Mouse (Mus musculus) neural tube, embryonic 15.5 days (tissue): Measurements from ENCODE around the gene Iqgap1. TPM values are rescaled to one million over a fixed set of nuclear protein-coding genes. Genes with fewer than 3 reads are reported as not detected.

ENCODE experiments used
- ATAC-seq: fragments of 200-750 bp; cut with Nextera tagmentation; 2 replicates; pipeline ENCODE4 v1.8.0; 2017; ENCODE audit warnings: mild to moderate bottlenecking, moderate TSS enrichment, moderate library complexity; ENCODE audit not compliant: low FRiP score
- H3K27ac ChIP-seq: fragments of 300-500 bp; sonication (generic); replicated peaks from 2 replicates; pipeline ENCODE4 v1.5.1; 2015; ENCODE audit warnings: mild to moderate bottlenecking, inconsistent platforms
- H3K27me3 ChIP-seq: fragments of 300-500 bp; sonication (generic); replicated peaks from 2 replicates; pipeline ENCODE4 v1.6.1; 2015; ENCODE audit warnings: inconsistent platforms
- H3K36me3 ChIP-seq: fragments of 300-500 bp; sonication (generic); 2 replicates; pipeline ENCODE4 v1.6.1; 2015; ENCODE audit warnings: inconsistent platforms
- H3K4me1 ChIP-seq: fragments of 300-500 bp; sonication (generic); 2 replicates; pipeline ENCODE4 v1.6.1; 2015; ENCODE audit warnings: inconsistent platforms
- H3K4me2 ChIP-seq: fragments of 300-500 bp; sonication (generic); 2 replicates; pipeline ENCODE4 v1.6.1; 2015; ENCODE audit warnings: inconsistent platforms, mild to moderate bottlenecking, moderate library complexity
- H3K4me3 ChIP-seq: fragments of 300-500 bp; sonication (generic); replicated peaks from 2 replicates; pipeline ENCODE4 v1.5.1; 2015; ENCODE audit warnings: mild to moderate bottlenecking, inconsistent platforms
- H3K9ac ChIP-seq: fragments of 300-500 bp; sonication (generic); replicated peaks from 2 replicates; pipeline ENCODE4 v1.6.1; 2015; ENCODE audit warnings: mild to moderate bottlenecking, inconsistent platforms
- H3K9me3 ChIP-seq: fragments of 300-500 bp; sonication (generic); replicated peaks from 2 replicates; pipeline ENCODE4 v1.6.1; 2016; ENCODE audit warnings: inconsistent platforms
- WGBS: fragments of 180-500 bp; shearing (Covaris S2); methylation state at CpG from one replicate; pipeline ENCODE4 v1.1.7; 2015; ENCODE audit warnings: mixed read lengths; 5-methylcytosine and 5-hydroxymethylcytosine counted together
- polyA plus RNA-seq: library from polyadenylated mRNA; unstranded; fragments of >200 nt; fragmentation: Nextera tagmentation; extraction: Ambion mirVana; gene quantifications from 2 replicates; pipeline ENCODE4 v1.2.1, GENCODE M21; 2015

Iqgap1 gene
- polyA plus RNA-seq, 1 experiment from 2014 or later = 18.1 TPM

DNA sequence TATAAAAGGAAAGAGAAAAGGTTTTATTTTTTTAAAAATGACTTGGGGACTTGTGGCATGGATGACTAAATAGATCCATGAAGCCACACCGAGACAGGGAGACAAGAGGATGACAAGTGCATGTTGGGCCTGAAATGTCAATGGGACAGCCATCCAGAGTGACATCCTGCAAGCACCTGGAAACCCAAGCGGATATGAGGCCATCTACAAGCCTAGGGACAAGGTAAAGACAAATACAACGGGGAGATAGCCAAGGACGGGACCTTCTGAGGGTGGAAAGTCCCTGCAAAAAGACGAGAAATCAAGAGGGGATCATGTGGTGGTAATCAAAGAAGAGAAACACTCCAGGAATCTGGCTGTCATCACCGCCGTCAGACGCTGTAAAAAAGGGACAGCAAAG, 48.6 kb downstream of the Iqgap1 start:
- Histone ChIP-seq H3K4me3 (no peak overlapping the region), H3K4me1 (peaks cover 4% of the 10 kb centered on the region; the same call in 1 of the 2 replicates), H3K4me2 (no peak overlapping the region), H3K9ac (no peak overlapping the region), H3K9me3 (no peaks in the 10 kb centered on the region), H3K36me3 (no peaks in the 10 kb centered on the region), H3K27me3 (no peaks in the 10 kb centered on the region), H3K27ac (no peak overlapping the region)
- no peak for ATAC-seq
- WGBS = 79% methylated on average over 8 of the region's 8 CpGs

DNA sequence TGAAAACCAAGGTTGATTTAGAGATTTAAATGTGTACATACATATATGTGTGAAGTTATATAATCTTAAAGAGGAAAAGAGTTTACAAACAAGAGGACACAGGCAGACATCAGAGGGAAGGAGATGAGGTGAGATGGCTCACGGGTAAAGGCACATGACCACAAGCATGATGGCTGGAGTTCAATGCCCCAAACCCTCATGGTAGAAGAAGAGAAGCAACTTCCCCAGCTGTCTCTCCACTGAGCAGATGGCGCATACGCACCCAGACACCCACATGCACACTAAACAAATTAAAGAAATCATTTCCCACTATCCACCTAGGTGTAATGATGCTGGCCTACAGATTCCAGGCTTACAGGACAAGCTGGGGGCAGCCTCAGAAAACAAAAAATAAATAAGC, 49.7 kb downstream of the Iqgap1 start:
- Histone ChIP-seq H3K9me3 (no peaks in the 10 kb centered on the region), H3K27ac (no peak overlapping the region), H3K27me3 (no peaks in the 10 kb centered on the region), H3K4me1 (no peaks in the 10 kb centered on the region), H3K36me3 (no peaks in the 10 kb centered on the region), H3K4me3 (no peak overlapping the region), H3K4me2 (no peak overlapping the region), H3K9ac (no peak overlapping the region)
- no peak for ATAC-seq
- WGBS = 90% methylated on average over 3 of the region's 3 CpGs

DNA sequence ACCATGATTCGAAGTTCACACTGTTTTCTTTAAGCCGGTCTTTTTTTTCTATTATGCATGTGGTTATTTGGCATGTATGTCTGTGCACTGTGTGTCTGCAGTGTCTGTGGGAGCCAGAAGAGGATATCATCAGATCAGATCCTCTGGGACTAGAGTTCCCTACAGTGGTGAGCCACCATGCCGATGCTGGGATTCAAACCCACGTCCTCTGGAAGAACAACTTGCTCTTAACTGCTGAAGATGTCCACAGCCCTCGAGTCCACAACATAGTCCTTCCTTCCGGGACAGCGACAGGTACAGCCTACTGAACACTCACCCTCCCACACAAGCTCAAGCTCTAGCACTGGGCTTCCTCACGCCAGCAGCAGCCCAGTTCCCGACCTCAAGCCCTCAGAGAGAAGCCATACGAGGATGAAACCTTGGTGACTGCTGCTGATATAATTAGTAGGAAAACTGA, 50.3 kb downstream of the Iqgap1 start:
- Histone ChIP-seq H3K4me3 (no peak overlapping the region), H3K27me3 (no peaks in the 10 kb centered on the region), H3K4me1 (no peaks in the 10 kb centered on the region), H3K9me3 (no peaks in the 10 kb centered on the region), H3K36me3 (no peaks in the 10 kb centered on the region), H3K27ac (no peak overlapping the region), H3K9ac (no peak overlapping the region), H3K4me2 (no peak overlapping the region)
- no peak for ATAC-seq
- 92% methylated on average over 10 of the region's 10 CpGs for whole genome bisulfite sequencing

DNA sequence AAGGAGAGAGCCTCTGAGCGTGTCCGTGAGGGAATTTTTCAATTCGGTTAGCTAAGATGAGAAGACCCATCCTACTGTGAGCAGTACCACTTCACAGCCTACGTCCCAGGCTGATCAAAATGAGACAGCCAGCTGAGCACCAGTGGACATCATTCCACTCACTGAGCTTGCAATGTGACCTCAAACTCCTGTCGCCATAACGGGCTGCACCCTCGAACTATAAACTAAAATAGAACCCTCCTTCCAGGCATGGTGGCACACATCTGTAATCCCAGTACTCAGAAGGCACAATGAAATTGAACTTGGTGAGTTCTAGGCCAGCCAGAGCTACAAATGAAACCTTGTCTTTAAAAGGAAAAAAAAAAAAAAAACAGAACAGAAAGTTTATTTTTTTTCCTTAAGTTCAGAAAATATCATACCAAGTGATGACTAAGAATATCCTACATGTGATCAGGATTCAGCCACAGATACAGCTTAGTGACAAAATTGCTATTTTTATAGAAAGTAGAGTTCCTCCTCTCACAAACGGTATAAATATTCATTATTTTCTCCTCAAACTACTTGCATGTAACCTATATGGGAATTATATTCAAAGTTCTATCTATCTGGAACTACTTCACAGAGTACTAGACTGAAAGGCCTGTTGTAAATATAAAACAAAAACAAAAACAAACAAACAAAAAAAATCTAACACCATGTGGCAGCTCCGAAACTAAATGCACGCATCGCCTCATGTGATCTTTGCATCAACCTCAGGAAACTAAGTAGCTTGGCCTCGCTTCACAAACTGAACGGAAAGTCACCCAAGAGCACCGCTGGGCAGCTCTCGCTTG, 50.9 kb downstream of the Iqgap1 start:
- Histone ChIP-seq H3K4me3 (no peak overlapping the region), H3K4me2 (no peak overlapping the region), H3K4me1 (no peaks in the 10 kb centered on the region), H3K36me3 (no peaks in the 10 kb centered on the region), H3K27me3 (no peaks in the 10 kb centered on the region), H3K9me3 (no peaks in the 10 kb centered on the region), H3K9ac (no peak overlapping the region), H3K27ac (no peak overlapping the region)
- no peak for ATAC-seq
- WGBS = 94% methylated on average over 15 of the region's 15 CpGs

DNA sequence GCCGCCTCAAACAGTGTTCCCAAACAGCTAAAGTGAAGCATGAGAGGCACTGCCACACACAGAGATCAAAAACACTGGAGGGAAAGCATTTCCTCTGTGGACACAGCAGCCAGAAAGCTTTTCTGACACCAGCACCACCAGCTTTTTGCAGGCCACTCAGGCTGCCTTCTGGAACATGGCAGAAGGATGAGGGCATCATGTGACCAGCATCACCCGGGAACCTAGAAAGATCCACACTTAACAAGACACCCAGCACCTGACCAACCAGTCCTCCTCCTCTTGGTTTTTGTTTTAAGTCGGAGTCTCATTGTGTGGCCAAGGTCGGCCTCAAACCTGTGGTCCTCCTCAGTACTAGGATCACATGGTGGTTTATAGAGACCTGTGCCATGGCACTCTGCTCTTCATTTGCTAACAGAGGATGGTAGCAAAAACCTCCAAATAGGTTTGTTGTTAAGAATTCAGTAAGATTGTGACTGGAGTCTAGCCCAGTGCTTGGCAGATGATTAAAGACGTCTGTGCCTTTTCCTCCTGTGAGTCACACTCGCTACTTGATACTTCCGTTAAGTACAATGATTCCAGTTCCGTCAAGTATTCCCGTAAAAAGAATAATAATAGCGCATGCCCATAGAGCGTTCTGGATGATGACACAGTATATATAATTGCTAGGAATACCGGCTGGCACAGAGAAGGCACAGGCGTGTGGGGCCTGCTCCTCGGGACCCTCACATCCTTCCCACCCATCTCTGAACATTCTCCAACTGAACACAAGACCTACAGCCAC, 51.8 kb downstream of the Iqgap1 start:
- H3K27me3 ChIP-seq = no peaks in the 10 kb centered on the region
- H3K9me3 ChIP-seq = no peaks in the 10 kb centered on the region
- no peak overlapping the region for H3K4me3 ChIP-seq
- H3K4me1 ChIP-seq = no peaks in the 10 kb centered on the region
- H3K36me3 ChIP-seq = no peaks in the 10 kb centered on the region
- ATAC-seq = no peak
- 82% methylated on average over 14 of the region's 14 CpGs for WGBS
- no peak overlapping the region for H3K4me2 ChIP-seq
- H3K9ac ChIP-seq = no peak overlapping the region
- peak overlapping the region; percentile 54 for H3K27ac ChIP-seq

DNA sequence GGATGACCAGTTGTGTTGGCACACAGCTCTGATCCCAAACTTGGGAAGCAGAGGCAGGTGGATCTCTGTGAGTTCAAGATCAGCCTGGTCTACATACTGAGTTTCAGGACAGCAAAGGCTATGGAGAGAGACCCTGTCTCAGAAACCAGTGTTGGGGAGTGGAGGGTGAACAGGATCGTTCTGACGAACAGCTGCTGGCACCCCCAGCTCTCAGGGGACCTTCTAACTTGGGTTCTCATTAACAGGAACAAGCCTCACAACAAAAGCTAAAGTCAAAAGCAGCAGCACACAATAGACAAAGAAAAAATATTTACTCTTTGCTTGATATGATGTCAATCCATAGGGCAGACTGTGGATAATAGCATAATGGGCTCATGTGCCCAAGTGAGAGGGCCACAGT, 55.3 kb downstream of the Iqgap1 start:
- Histone ChIP-seq H3K4me2 (no peak overlapping the region), H3K4me1 (peaks cover 2% of the 10 kb centered on the region; the same call in 1 of the 2 replicates), H3K27ac (no peak overlapping the region), H3K36me3 (peaks cover 5% of the 10 kb centered on the region; the same call in 1 of the 2 replicates), H3K9ac (no peak overlapping the region), H3K27me3 (no peaks in the 10 kb centered on the region), H3K9me3 (no peaks in the 10 kb centered on the region), H3K4me3 (no peak overlapping the region)
- ATAC-seq = no peak
- WGBS = 48% methylated on average over 2 of the region's 2 CpGs

DNA sequence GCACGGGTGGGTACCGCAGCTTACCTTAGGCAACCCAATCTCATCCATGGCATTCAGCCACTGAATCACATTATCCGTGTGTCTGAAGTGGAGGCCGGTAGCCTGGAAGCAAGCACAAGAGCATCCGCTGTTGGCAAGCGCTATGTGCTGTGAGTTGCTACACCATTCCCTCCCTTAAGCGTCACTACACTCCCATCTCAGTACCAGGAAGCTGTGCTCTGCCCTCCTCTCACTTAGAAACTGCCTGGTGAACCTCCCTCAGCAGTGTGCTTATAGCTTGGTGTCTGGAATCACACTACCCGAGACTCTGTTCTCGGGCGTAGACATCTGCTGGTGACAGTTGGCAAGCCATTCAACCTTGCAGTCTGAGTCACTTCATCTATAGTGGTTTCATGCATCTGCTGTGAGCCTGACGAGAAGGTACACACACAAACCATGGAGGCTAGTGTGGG, 58.9 kb downstream of the Iqgap1 start:
- Histone ChIP-seq H3K27me3 (no peaks in the 10 kb centered on the region), H3K27ac (0 out of 2 replicates have a peak overlapping the region, but pooled peaks have one; percentile 9), H3K4me2 (no peak overlapping the region), H3K9me3 (no peaks in the 10 kb centered on the region), H3K9ac (no peak overlapping the region), H3K4me3 (no peak overlapping the region), H3K4me1 (peaks cover 2% of the 10 kb centered on the region; the same call in 1 of the 2 replicates), H3K36me3 (peaks cover 5% of the 10 kb centered on the region; the same call in 1 of the 2 replicates)
- ATAC-seq = peak; percentile 50
- 72% methylated on average over 11 of the region's 11 CpGs for WGBS

DNA sequence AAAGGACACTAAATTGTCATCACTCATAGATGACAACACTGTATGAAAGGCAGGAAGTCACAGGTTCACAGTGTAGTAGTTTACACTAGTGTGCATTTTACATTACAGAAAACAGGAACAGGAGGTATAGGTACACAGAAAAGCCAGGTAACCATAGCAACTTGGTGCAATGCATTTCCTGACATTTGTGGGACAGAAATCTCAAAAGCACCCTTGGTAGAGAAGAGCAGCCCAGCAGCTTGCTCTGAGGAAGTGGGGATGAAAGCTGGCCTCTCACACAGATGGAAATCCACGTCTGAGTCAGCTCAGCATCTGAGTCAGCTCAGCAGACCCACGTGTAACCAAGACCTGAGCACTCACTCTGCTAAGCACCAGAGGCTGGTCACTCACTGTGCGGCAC, 59.7 kb downstream of the Iqgap1 start:
- ATAC-seq = no peak
- Histone ChIP-seq H3K9me3 (no peaks in the 10 kb centered on the region), H3K4me3 (no peak overlapping the region), H3K27me3 (no peaks in the 10 kb centered on the region), H3K4me1 (peaks cover 2% of the 10 kb centered on the region; the same call in 1 of the 2 replicates), H3K27ac (no peak overlapping the region), H3K36me3 (peaks cover 5% of the 10 kb centered on the region; the same call in 1 of the 2 replicates), H3K4me2 (no peak overlapping the region), H3K9ac (no peak overlapping the region)
- 68% methylated on average over 3 of the region's 3 CpGs for WGBS

DNA sequence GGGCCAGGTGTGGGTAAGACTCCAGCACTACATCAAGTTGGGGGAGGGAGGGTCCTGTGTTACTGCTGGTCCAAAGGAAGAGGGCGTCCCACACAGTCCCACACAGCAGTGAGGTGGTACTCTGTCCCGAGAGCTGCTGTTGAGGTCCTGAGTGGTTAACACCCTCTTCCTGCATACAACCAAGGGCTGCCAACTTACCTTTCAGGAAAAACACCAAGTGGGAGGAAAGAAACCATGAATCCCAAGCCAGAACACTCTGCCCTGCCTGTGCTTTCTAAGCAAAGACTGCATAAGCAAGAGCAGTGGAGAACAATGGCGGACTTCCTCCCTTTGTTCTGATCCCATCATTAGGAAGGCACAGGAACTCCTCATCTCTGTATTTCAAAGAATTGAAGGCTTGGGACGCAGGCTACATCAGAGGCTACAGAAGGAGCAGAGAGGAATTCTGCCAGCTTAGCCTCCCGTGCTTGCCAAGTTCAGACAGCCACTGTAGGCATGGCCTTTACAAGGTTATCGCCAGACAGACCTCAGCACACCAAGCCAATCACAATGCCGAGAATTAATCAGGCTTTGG, 61.8 kb downstream of the Iqgap1 start:
- Histone ChIP-seq H3K27me3 (no peaks in the 10 kb centered on the region), H3K9ac (no peak overlapping the region), H3K36me3 (peaks cover 9% of the 10 kb centered on the region; the same call in 1 of the 2 replicates), H3K4me3 (no peak overlapping the region), H3K4me2 (no peak overlapping the region), H3K27ac (peak overlapping the region; percentile 1; the same call in 1 of the 2 replicates), H3K4me1 (peaks cover 2% of the 10 kb centered on the region; the same call in 1 of the 2 replicates), H3K9me3 (no peaks in the 10 kb centered on the region)
- 57% methylated on average over 7 of the region's 7 CpGs for WGBS
- ATAC-seq = no peak

DNA sequence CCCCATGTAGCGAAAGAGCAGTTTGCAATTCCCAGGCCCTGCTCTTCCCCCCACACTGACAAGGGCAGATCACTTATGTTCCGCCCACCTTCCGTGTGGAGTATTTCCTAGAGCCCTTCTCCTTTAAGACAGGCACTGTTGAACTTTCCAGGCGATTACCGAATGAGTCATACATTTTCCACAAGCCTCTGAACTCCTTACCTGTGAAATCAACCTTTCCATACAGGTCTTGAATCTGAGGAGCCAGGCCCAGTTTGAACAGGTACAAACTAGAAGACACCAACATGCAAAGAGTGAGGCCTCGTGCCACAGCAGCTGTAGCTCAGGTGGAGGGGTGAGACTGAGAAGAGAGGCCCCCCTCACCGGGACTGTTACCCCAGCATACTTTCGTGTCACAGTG, 63.5 kb downstream of the Iqgap1 start:
- 88% methylated on average over 8 of the region's 8 CpGs for WGBS

DNA sequence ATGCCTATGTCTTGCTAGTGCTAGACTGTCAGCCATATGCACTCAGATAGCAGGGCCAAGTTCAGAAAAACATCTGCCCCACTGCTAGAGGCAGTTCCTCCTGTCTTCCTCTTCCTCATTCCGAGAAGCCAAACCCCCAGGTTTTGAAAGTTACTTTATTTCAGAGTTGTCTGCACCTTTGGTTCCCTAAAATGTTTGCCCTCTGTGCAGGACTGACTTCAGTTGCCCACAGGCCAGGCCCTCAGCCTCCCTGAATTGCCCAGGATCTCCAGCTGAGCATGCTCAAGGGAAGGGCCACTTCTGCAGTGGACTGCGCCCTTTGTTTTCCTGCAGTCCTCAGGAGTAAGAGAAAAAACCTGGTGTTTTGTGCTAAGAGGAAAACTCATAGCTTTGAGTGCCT, 71.7 kb downstream of the Iqgap1 start:
- H3K9me3 ChIP-seq = no peaks in the 10 kb centered on the region
- no peak overlapping the region for H3K27ac ChIP-seq
- H3K4me3 ChIP-seq = no peak overlapping the region
- no peak for ATAC-seq
- H3K9ac ChIP-seq = no peak overlapping the region
- no peaks in the 10 kb centered on the region for H3K27me3 ChIP-seq
- WGBS = 79% methylated on average over 2 of the region's 2 CpGs
- no peaks in the 10 kb centered on the region for H3K4me1 ChIP-seq
- H3K4me2 ChIP-seq = no peak overlapping the region
- peaks cover 68% of the 10 kb centered on the region for H3K36me3 ChIP-seq

More for the DNA sequence above, 63.5 kb downstream of the Iqgap1 start:
- Histone ChIP-seq H3K27ac (no peak overlapping the region), H3K9ac (no peak overlapping the region), H3K27me3 (no peaks in the 10 kb centered on the region), H3K4me1 (peaks cover 2% of the 10 kb centered on the region; the same call in 1 of the 2 replicates), H3K36me3 (peaks cover 20% of the 10 kb centered on the region), H3K9me3 (no peaks in the 10 kb centered on the region), H3K4me3 (no peak overlapping the region), H3K4me2 (no peak overlapping the region)
- ATAC-seq = no peak
